Mouse (Mus musculus) induced T-regulatory cell, adult 2 months (primary cell): ENCODE measurements around the gene Trpt1.

Experiments used
- DNase-seq: peaks from one replicate; pipeline ENCODE4 v3.0.0-alpha.2; 2012; ENCODE audit warnings: low read depth

The Trpt1 gene

DNA sequence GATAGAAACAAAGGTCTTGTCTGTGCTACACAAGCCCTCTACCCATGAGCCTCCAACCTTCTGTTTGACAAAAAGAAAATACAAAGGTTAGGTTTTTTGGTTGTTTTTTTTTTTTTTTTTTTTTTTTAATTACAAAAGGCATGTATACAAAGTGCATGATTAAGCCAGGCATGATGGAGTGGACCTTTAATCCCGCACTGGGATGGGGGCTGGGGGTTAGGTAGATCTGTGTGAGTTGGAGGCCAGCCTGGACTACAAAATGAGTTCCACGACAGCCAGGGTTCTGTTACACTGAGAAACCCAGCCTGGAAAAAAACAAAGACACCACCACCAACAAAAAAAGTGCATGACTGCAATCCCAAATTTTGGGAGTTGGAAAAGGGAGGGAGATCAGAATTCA is 45.2 kb downstream of the Trpt1 start:
- DNase-seq, result no peak

DNA sequence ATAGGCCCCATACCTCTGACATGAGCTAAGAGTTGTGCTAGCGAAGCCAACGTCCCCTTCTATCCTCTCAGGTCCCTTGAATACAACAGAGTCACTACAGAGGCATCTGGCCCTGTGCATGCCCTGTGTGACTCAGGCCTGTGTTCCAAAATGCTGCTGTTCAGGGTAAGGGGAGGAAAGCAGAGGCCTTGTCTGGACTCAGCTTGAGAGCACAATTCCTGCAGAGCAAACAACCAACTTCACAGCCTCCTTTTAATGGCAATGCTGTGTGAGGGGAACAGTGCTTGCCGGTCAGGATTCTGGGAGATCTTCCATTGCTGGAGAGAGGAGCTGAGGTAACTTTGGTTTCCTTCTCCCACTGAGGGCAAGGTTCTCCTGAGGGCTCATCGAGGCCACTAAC is 48.3 kb downstream of the Trpt1 start:
- no peak for DNase-seq

DNA sequence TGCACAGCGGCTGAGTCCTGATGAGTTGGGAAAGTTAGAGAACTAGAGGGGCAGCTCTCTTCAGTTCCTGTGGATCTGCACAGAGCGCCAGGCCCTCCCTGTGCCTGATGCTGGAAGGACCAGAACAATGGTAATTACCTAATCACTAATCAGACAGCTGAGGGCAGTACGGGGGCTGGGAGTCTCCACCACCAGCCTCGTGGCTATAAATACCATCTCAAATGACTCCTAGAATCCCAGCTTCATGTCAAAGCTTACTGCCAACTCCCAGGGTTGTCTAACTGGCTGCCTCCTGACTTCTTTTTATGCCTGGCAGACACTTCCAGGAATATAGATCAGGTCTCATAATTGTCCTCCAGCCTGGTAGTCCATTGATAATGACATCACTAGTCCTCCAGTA is 48.8 kb downstream of the Trpt1 start:
- DNase-seq, result no peak
